Mouse (Mus musculus) retina, embryonic 14.5 days (tissue): Measurements from ENCODE around the gene Hpse2.

Experiments used
- DNase-seq: peaks from one replicate; pipeline ENCODE4 v3.0.0-alpha.2; 2015; ENCODE audit warnings: low spot score

Gene Hpse2

GRCm38 (mm10) chr19:42770141-42770872 lies 617.8 kb downstream of the Hpse2 start:
- no peak for DNase-seq

DNA sequence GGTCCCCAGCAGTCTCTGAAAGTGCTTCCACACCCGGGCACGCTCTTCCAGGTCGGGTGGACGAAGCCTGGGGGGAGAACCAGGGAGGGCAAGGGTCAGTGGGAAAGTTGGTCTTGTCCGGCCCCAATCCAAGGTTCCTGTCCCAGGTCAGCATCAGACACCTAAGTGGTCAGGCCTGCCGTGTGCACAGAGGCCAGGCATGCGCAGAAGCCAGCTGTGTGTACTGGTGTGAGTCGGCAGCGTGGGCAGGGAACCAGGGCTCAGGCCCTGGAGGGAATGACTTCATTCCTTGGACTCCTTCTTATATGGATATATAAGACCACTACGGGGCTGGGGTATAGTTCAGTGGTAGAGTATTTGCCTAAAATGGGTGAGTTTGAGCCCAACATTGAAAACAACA lies 618.5 kb downstream of the Hpse2 start:
- no peak for DNase-seq

GRCm38 (mm10) chr19:42767361-42767760 lies 620.8 kb downstream of the Hpse2 start:
- DNase-seq: no peak

GRCm38 (mm10) chr19:42764398-42764797 lies 623.8 kb downstream of the Hpse2 start:
- no peak for DNase-seq

DNA sequence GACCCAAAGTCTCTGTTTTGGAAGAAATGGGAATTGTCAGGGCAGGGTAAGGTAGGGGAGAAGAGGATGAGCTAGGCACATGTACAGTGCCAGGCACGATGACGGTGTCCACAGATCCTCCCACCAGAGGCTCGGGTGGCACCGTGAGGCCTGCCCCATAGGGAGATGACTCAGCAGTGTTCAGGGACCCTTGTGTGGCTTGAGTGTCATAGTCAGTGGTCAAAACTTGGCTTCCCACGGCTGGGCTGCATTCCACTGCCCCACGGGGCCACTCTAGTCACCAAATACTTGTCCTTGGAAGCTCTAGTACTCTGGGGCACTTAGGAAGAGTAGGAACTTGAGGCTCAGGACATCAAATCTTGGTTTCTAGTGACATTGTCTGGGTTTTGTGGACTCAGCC lies 631.5 kb downstream of the Hpse2 start:
- DNase-seq: no peak

DNA sequence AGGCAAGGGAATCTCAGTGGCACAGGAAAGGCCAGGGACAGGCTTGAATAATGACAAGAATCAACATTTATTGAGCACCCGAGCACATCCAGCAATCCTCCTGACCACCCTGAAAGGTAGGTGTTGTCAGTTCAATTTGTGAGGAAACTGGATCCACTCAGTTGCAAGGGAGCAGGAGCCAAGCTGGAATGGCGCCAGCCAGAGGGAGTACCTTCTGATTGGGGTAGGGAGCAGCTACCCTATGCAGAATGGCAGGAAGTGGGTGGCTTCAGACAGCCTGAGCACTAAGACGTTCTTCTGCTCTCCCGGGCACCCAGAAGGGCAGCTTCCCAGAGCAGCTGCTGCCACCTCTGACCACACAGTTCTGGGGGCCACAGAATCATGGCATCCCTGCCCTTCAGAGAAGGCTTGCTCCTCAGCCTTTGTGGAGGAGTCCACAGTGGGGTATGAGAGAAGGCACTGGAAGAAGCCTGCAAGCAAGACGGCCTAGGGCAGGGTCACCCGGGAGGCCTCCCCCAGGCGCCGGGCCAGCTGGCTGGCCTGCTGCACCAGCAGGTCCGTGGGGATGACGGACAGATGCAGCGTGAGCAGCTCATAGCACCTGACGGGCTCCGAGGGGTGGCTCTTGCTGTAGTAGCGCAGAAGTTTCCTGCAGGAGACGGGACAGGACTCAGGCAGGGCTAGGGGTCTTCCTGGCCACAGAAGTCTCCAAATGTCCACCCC lies 632.8 kb downstream of the Hpse2 start:
- DNase-seq: no peak

- peak; percentile 61 for DNase-seq
Measured at GRCm38 (mm10) chr19:42753141-42753917, 634.8 kb downstream of the Hpse2 start.

DNA sequence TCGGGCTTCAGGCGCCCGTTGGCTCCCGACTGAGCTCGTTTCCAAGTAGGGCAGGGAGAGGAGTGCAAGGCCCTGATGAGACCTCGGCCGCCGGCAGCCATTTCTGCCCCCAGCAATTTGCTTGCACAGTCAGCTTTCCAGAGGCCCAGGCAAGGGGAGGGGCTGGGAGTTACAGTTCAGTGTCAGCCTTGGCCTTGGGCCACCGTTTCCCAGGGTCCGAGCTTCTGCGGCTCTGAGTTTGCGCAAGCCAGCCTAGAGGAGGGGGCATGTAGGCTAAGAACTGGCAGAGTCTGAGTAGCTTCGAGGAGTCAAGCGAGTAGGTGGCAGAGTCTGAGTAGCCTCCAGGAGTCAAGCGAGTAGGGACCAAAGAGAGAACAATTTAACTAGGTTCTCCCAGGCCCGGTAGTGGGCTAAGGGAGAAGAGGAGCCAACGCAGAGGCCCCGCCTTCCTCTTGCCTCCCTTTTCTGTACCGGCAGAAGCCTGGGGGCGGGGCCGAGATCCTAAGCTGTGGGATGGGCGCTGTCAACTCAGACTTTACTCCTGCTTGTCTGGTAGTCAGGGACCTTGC lies 635.7 kb downstream of the Hpse2 start, which contains the start of gene Pyroxd2:
Pyroxd2 (minus strand) TSS at position 413 of the 569 bp plus-strand sequence.
- DNase-seq: peak; percentile 87

DNA sequence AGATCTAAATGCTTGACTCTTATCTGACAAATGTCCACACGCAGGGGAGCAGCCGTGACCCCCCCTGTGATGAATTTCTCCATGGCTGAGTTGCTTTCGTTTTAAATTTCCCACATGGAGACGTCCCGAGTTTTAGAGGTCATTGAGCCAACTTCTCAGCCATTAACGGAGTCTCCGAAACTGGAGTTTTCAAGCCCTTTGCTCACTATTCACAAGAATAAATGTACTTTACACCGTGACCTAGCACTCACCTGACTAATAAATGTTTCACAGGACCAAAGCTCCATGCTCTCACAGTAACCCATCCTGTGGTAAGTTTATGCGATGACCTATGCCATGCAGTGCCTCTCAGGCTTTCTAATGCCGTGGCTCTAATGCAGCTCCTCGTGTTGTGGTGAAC lies 638.0 kb downstream of the Hpse2 start:
- DNase-seq: no peak

DNA sequence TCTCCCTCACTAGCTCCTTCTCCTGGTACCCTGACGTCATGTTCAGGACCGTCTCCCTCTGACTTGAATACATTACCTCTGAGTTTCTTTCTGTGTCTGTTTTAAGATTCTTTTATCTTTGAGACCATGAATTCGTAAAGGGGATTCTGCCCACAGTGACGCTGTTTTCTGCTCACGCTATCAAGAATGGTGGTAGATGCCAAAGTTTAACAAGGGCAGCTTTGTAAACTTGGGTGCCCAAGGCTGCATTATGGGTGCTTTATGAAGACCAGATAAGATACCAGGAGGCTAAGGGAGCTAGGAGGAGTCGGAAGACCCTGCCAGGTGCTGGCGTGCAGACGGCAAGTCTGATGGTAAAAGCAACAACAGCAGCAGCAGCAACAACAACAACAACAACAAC lies 641.5 kb downstream of the Hpse2 start:
- no peak for DNase-seq

- no peak for DNase-seq
Measured at GRCm38 (mm10) chr19:42745869-42746224, 642.3 kb downstream of the Hpse2 start.

GRCm38 (mm10) chr19:42745084-42745868 lies 642.9 kb downstream of the Hpse2 start:
- DNase-seq: no peak

DNA sequence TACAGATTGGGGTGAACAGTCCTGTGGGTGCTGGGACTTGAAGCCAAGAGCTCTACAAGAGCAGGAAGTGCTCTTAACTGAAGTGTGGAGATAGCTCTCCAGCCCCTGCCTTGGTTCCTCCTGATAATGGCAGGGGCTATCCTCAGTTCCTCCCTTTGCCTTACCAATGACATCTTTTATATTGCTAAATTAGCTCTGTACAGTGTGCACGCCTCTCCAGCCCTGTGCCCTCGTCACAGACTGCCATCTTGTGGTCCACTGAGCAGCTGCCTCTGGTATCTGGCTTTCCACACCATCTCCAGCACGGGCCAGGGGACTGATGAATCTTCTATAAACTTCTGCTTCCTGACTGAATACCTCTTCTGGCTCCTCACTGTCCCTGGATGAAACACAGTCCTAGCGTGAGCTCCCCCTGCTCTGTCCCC lies 644.0 kb downstream of the Hpse2 start:
- DNase-seq: peak; percentile 72

DNA sequence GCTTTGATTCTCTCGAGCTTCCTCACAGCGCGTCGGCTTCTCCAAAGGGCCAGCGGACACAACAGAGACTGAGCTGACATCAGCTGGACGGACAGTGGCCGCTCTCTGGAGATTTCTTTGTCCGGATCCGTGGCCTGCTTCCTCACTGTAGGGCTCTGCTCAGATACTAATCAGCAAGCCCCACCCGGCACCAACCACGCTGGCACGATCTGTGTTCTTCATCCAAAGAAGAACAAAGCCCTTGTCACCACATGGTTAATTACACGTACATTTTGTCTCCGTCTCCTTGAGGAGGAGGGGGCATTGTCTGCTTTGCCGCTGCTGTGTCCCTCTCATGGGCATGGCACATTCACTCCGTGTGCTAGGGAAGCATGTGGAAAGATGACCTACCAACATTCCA lies 644.9 kb downstream of the Hpse2 start:
- DNase-seq: peak; percentile 61

DNA sequence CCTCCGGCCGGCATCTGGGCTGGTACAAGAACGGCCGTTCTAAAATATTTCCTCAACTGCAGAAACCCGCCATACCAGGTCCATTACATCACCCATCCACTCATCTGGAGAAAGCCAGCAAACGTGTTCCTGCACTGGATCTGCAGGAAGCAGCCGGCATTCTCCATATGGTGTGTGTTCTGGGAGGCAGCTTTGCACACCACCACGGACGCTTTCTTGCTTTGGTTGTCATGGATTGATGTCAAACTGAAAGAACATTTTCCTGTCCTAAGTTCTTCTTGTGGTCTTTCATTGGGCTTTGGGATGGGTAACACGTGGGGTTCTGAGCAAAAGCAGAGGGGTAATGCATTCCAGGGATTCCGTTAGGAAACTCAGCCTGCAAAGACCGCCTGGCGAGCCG lies 646.3 kb downstream of the Hpse2 start:
- DNase-seq: no peak

DNA sequence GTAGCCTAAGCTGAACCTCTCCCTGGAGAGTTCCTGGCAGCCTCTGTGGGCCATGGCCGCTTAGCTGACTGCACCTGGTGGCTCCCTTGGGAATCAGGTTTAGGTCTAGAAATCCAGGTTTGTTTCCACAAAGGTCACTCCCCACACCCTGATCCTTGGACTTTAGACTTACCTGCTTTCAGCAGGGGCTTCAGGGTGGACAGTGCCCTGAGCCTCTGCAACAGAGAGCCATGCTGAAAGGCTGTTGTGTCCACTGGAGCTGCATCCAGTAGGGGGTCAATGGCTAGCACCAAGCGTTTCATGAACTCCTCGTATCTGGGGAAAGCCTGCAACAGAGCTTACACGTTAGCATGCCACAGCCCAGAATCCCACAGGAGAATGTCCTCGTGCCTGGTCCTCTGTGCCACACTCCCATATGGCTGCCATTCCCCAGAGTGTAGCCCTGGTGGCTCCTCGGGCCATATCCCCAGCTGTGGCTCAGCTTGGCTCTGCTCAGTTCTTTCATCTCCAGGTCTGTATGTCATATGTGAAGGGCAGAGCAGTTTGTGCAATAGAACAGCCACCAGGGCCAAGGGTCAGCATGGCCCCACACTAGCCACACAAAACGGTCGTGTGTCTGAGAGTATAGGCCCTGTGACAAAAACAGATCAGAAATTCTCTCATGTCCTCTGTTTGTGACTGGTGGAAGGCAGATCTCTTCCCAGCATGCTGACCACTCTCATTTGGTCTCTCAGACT lies 647.8 kb downstream of the Hpse2 start:
- no peak for DNase-seq

DNA sequence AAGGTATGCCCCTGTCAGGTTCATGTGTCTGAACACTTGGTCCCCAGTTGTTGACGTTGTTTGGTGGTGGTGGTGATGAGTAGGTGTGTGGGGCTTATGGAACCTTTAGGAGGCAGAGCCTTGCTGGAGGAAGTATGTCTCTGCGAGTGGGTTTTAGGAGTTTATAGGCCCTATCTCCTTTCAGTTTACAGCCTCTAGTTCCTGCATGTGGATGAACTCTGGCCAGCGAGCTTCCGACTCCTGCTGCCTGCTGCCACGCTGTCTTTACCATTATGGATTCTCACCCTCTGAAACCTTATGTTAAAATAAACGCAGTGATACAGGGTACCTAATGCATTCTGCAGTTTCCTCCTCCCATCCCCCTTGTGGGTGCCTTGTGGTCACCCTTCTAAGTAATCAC lies 648.4 kb downstream of the Hpse2 start:
- DNase-seq: no peak

- DNase-seq: no peak
Measured at GRCm38 (mm10) chr19:42737753-42738152, 650.4 kb downstream of the Hpse2 start.
